Mouse (Mus musculus) gonadal fat pad, adult 2 months (tissue): ENCODE data around the gene Nptxr. TPM values are rescaled to one million over a fixed set of nuclear protein-coding genes. Genes with fewer than 3 reads are reported as not detected.

Source experiments
- DNase-seq: peaks from one replicate; pipeline ENCODE4 v3.0.0-alpha.2; 2012; ENCODE audit warnings: low read depth
- polyA plus RNA-seq: library from polyadenylated mRNA; depleted of rRNA; stranded (reverse); fragments of >200 nt; gene quantifications from 2 replicates; pipeline ENCODE4 v1.2.3, GENCODE M21; 2012; rRNA removed

Gene Nptxr
- 2.7 and 5.8 TPM in 2 replicates for polyA plus RNA-seq

DNA sequence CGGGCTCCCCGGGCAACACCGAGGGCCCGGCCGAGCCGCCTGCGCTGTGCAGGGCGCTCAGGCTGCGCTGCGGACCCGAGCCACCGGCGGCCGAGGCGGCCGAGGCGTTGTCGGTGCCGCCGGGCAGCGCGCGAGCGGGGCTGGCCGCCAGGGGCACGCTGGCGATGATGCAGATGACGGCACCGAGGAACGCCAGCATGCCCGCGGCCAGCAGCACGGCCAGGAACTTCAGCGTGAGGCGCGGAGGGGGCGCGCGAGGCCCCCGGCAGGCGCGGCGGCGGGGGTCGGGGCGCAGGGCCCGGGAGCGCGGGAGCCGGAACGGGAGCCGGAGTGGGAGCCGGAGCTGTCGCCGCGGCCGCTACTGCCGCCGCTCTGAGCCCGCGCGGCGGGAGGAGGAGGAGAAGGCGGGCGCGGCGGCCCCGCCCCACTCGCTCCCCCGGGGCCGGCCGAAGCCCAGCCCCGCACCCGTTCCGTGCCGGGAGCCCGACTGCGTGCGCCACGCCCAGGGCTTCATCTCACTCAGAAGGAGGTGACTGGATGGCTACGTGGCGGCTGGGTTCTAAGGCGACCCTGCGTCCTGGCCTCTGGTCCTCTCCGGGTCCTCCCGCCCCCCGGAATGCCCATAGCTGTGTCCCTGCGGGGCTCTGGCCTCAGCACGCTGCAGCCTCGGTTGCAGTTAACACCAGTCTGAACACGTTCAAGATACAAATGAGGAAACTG is at the start of gene Nptxr:
Gene Nptxr, minus strand, starts transcription at position 415 of the 720 bp plus-strand sequence.
- DNase-seq = no peak

DNA sequence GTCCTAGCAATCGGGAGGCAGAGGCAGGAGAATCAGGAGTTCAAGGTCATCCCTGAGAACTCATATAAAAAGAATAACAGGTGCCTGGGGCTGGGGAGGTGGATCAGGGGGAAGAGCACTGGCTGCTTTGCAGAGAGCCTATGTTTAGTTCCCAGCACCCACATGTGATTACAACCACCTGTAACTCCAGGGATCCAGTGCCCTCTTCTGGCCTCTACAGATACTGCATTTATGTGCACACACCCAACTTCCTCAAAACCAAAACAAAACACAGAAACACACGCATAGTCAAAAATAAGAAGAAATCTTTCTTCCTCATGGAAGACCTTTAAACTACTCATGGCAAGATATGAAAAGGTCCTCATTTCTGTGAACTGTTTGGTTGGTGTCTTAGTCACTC is 45.6 kb upstream of the Nptxr start:
- DNase-seq = no peak

DNA sequence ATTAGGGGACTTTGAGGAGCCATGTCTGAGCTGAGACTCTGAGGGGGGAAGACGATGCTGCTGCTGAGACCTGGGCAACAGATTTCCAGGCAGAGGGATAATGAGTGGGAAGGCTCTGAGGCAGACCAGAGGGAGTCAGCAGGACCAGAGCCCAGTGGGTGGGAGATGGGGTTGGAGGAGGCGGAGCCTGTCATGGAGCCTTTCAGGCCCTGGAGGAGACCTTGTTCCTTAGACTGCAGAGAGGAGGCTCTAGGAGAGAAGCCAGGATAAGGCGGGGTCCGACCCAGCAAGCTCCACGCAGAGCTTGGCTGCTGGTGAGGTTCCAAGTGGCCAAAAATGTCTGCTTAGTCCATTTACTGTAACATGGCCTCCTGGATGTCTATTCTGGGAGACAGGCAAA is 42.5 kb upstream of the Nptxr start:
- no peak for DNase-seq

DNA sequence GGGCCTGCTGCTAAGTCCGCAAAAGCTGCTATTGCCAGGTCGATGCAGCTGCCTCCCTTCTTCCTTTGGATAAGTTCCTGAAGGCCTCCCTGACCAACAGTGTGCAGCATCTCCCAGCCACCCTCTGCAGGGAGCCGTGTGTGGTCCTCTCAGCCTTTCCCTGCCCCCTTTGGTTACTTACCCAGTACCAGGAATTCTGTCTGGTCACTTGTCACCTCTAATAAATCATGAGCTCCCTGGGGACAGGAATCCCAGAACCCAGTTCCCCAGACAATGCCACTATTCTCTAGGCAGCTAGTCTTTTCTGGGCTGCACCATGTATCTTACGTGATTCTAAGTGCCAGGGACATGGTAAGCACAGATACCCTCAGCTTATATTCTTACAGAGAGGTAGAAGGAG is 41.4 kb upstream of the Nptxr start:
- no peak for DNase-seq

DNA sequence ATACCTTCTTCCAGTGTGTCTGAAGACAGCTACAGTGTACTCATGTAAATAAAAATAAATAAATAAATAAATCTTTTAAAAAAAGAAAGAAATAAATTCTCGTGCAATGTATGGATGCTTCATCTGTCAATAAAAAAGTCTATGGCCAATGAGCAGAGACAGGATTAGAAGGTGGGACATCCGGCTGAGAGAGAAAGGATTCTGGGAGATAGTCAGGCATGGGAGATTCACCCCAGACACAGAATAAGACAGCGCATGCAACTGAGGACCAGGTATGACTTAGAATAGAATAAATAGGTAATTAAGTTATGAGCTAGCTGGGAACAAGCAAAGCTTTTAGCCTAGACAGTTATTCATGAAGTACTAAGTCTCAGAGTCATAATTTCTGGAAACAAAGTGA is 38.4 kb upstream of the Nptxr start:
- no peak for DNase-seq

DNA sequence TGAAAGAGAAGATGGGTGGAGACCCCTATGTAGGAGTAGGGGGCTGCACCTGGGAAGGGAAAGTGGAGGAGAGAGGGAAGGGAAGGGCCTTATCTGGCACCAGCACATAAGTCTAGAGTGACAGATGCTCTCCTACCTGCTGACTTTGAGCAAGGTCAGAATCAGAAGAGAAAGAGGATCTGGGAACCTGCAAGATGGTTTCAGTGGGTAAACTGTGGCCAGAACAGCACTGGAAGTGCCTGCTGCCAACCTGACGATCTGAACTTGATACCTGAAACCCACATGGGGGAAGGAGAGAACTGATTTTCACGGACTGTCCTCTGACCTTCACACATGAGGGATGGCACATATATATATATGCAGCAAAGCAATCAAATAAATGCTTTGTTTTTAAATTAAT is 35.7 kb upstream of the Nptxr start:
- no peak for DNase-seq

DNA sequence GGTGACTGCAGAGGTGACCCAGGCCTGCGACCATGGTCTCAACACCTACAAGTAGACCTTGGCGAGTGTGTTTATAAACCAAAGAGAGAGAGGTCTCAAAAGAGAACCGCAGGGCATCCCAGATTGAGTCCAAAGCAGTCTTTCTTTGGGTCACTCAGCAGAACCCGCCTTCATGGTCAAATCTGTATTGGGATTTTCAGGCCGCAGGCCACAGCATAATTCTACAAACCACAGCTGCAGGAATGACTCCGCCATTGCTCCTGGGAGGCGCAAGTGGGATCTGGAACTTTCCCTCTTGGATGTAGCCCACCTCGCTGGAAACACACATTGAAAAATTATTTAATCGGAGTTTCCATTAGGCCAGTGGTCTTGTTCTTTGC is 30.3 kb upstream of the Nptxr start:
- DNase-seq = no peak

DNA sequence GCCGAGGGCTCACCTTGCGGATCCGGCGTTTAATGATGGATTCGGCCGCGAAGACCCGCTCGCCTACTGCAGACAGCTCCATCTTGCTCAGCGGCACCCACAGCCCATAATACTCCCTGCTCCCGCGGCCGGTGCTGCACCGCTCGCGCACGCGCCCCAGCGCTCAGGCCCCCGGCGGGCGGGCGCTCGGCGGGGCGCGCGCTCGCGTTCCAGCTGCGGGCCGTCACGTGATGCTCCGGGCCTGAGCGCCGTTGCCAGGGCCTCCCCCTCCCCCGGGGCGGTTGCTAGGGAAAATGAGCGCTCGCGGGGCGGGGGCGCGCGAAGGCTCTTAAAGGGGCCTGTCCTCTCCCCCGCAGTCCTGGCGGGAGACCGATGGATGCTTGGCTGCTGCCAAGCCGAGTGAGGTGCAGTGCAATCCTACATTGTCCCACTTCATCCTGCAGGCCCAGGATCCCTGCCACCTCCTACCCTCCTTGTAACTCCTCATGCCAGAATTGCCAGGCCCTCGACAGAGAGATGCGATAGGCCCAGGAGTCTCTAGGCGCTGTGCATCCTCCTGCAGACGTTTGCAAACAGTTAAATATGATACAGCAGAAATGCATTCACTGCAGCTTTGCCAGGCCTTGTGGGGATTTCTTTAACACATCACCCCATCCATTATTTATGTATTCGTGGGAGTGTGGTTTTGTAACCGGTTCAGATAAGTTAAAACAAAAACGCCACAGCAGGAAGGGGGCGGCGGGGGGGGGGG is 29.7 kb upstream of the Nptxr start, which contains the start of the genes Npcd and Cbx6:
Gene Npcd, minus strand, starts transcription at position 108 of the 751 bp plus-strand sequence.
Gene Cbx6, minus strand, starts transcription at position 559 of the 751 bp plus-strand sequence.
- no peak for DNase-seq

DNA sequence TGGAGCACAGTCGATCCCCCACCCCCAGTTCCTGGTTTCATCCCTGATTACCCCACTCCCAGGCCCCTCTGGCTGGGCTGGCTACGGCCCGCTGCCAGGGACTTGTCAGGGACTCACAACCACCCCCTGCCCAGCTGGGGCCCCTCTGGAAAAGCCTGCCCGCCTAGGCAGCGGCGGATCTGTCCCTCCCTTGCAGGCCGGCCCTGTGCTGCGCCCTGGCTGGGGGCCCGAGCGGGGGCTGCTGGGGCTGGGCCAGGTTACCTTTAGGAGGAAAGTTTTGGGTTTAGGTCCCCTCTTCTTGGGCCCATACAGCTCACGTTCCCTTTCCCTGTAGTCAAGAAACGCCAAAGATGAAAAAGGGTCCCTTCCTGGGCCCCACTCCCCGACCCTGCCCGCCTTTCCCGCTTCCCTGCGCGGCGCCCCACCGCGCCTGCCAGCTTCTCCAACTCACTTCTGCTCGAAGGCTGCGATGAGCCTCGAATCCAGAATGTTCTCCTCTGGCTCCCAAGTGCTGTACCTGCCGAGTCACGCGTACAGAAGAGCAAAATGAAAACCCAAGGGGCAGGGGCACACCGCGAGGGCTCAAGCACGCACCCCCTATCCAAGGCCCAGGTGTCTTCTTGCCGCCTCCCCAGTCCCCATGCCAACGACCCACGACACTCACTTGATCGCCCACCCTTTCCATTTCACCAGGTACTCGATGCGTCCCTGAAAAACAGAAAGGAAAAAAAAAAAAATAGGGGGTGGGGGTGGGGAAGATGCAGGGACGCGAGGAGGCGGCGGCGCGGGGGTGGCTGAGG is 28.9 kb upstream of the Nptxr start:
- no peak for DNase-seq

DNA sequence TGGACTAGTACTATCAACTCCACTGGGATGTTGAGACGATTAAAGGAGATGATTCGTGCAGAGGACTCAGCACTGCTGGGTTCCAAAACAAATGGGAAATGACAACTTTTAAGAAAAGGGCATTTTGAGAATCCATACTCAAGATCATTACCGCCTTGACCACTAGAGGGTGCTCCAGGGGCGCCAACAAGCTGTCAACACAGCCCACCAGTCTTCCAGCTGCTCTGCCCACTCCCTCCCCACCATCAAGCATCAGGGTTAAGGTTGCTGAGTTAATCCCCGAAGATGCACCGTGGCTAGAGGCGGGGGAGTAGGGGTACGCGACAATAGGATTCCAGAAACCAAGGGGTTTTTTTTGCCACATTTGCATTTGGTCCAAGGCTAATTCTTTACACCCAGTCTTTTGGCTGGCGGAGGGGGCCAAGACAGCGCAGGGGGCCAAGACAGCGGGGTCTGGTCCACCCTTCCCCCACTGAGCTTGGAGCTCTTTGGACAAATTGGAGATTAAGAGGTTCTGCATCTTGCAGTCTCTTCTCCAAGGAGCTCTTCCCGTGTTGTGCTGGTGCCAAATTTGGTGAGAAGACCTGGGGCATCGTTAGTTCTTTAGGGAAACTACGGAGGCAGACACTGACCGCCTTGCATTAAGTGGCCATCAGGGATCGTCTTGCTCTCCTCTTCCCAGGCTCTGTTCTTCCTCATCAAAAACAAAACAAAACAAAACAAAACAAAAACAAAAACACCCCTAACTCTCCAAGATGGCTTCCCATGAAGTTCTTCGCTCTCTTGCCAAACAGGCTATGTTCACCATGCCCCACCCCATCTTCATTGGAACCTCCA is 27.7 kb upstream of the Nptxr start:
- DNase-seq = no peak

DNA sequence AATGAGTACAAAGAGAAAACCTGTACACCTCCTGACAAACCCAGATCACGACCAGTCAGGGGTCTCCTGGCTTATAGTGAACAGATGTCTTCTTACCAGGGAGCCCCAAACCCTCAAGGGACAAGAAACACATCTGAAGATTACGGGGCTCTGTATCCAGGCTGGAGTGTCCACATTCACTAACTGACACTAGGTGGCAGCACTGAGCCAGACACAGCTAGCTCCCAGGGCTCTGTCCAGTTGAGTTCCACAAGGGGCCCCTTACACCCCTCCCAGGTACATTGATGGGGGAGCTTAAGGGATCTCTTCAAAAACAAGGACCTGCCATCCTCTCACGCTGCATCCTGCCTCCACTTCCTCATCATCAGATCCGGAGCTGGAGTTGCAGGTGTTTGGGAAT is 25.8 kb upstream of the Nptxr start:
- DNase-seq = no peak

DNA sequence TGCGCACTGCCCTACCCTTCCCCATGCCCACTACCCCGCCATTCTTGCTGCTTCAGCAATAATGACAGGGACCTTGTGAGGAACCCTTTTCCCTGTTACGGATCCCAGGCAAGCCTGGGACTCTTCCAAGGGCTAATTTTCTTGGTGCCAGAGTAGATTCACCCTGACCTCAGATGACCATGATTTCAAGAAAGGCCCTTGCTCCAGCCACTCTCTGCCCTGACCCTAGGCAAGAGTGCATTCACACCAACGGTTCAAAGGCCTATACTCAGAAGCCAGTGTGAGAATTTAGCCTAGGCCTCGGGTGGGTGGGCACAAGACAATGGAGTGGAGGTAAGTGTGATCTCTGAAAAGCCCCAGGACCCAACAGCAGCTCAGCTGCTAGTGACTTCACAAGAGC is 24.9 kb upstream of the Nptxr start:
- DNase-seq = no peak

DNA sequence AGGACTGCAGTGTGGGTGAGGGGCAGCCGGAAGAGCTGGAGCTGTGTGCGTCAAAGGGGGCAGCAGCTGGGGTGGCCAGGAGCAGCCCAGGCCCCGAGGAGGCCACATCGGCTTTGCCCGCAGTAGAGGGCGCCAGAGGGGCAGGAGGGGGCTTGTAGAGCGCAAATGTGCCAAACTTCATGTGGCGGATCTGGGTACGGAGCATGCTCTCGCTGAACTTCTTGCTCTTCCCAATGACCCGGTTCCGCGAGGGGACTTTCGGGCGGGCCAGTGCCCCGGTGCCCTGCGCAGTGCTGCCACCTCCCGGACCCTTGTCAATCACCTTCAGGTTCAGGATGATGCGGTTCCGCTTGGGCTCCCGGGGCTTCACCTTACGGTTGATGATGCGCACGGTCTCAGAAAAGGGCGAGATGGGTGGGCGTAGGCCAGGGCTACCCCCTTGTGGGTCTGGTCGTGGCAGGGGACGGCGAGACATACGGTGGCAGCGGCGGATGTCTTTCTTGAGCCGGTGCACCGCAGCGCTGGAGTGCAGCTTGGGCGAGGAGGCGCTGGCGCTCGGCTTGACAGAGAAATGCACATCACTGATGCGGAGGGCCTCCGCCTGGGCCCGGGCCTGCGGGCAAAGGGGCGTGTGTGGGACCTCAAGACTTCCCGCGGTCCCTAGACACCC is 23.9 kb upstream of the Nptxr start:
- no peak for DNase-seq

DNA sequence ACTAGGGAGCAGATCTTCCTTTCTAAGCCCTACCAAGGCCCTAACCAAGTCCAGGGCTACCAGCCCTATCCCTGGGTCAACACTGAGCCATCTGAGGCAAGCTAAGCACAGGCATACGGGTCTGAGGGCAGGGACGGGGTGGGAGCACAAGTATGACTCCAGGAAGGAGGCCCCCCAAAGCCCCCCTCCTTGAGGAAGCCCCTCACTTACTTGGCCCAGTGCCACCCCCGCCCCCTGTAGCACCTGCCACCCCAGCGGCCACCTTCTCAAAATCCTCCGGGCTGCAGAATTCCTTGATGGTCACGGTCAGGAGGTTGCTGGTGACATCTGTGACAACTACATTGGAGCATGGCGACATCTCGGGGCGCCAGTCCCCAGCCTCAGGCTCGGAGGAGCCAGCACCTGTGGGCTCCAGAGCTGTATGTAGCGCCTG is 23.2 kb upstream of the Nptxr start:
- no peak for DNase-seq

DNA sequence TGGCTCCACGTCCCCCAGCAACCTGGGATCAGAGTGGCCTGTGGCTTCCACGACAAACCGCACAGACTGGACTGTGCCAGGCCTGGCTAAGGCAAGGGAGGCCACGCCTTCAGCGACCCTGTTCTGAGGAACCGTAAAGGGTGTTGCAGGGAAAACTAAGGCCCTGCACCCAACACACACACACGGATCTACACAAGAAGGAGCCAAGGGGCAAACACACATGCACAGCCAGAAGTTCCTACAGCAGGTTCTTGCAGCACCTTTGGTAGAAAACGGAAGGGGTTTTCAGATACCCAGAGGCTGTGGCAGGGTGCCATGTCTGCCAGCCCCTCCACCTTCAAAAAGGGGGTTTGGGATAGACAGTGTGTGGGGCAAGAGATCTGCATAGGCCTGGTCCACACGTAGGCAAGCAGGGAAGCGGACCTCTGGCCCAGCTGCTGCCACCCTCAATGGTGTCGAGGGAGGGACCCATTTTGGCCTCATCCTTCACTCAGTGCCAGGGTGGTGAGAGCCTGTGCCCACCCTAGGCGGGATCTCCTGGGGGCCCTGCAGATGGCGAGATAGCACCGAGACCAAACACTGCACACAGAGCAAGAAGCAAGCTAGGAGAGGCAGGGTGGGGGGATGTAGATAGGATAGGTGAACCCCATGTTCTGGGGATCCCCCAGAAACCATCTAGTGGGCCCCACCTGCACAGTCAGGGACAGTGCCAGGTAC is 22.7 kb upstream of the Nptxr start:
- DNase-seq = no peak

DNA sequence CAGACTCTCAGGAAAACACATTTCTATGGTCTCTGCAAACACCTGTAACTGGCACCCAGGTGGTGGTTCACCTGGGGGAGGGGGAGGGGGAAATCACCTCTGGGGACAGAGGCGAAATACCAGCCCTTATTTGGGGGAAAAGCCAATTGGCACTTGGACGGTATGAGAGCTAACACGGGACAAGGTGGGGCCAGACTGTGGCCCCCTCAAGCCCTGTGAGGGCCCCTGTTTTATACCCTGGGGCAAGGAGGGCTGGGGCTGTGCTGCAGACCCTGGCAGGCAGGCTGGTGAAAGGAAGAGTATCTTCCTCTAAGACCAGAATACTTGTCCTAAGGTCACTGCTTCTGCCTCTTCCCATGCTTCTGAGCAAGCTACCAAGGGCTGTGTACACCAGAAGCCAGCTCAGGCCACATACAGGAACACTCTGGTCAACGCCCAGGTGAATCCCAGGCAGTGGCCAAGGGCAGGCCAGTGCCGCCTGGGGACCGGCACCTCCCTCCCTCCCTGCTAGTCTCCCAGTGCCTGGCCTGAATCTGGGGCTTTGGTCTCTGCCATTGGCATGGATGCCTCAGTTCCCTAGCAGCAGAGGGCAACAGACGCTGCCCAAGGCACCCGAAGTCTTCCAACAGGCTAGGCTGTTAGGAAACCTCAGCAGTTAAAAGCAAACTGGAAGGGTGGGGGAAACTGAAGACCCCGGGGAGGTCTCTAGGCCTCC is 21.8 kb upstream of the Nptxr start:
- no peak for DNase-seq

DNA sequence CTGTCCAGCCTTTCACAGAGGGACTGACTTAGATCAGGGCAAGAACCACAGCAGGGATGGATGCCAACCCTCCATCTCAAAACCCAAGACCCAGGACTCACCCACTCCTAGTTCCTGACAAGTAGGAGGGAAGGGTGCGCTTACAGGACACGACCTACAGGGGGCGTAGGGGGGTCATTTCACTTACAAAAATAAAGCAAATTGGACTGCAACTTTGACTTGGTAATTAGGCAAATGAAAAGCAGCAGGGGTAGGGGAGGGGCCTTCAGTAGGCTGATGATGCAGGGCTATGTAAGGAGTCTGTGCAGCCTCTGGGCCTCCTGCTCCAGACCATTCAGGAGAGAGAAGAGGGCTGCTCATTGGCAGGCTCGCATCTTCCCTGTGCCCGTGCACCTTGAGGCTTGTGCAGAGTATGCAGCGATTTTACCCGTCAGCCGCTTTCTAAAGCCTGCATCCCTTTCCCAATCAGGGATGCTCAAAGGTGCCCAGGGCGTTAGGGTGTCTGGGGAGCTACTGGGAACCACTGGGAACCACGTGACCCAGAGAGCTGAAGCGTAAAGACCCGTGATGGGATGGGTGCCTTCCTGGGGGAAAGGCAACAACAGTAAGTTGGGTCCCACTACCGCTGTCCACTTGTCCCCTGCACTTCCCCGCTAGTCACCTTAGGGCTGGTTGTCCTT is 20.7 kb upstream of the Nptxr start:
- no peak for DNase-seq

DNA sequence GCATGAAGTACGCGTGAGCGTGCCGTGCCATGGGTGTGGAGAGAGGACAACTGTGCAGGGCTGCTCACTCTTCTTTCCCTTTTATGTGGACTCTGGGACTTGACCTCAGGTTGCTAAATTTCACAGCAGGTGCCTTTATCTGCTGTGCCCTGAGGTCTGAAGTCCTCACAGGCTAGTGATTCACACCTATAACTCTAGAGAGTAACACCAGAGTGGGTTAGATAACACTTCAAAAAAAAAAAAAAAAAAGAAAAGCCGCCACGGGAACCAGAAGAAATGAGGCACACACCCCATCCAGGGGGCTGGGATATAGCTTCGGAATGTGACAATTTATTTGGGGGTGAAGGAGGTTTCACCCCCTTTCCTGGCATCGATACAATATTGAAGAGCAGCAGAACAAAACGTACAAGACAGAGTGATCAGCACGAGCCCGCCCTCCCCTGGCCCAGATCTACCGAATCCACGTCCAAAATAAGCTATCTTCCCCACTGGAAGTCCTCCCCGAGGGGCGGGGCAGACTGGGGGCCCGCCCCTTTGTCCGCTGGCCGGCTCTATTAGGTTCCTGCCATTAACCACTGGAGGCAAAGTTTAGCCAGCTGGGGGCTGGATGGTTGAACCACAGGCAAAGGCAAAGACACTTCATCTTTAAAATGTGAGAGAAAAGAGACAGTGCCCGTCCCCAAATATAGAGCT is 19.2 kb upstream of the Nptxr start:
- DNase-seq = no peak
